Mouse (Mus musculus) stomach, postnatal 0 days (tissue): ENCODE results near the gene Gad2.

ENCODE experiments used
- CTCF ChIP-seq: IDR thresholded peaks from 2 replicates; pipeline ENCODE4 v1.5.1; 2016; ENCODE audit warnings: antibody characterized with exemption, low read depth, mild to moderate bottlenecking, moderate library complexity
- EP300 ChIP-seq: optimal IDR thresholded peaks from 2 replicates; pipeline ENCODE3; 2016; ENCODE audit warnings: antibody characterized with exemption

DNA sequence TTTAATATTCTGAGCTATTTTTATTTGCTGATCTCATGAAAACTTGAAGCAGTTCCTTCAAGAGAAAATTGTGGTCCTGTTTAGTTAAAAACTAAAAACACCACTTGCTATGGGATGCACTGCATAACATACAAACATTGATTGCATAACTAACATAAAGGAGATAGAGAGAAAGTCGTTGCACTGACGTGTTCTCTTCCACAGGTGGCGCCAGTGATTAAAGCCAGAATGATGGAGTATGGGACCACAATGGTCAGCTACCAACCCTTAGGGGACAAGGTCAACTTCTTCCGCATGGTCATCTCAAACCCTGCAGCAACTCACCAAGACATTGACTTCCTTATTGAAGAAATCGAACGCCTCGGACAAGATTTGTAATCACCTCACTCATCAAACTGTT lies 68.0 kb downstream of the Gad2 start:
- no peak for TF ChIP-seq EP300
- TF ChIP-seq CTCF, result peak; percentile 48
